Mouse (Mus musculus) intestine, postnatal 0 days (tissue): ENCODE data around the gene Acr. TPM values are rescaled to one million over a fixed set of nuclear protein-coding genes. Genes with fewer than 3 reads are reported as not detected.

Experiments
- ATAC-seq: fragments of 200-750 bp; cut with Nextera tagmentation; 2 replicates; pipeline ENCODE4 v1.8.0; 2017; ENCODE audit warnings: mild to moderate bottlenecking, moderate TSS enrichment, moderate library complexity
- H3K27ac ChIP-seq: fragments of 300-500 bp; sonication (generic); 2 replicates; pipeline ENCODE4 v1.5.1; 2014; ENCODE audit warnings: mild to moderate bottlenecking, low read depth, low read length, moderate library complexity
- H3K27me3 ChIP-seq: fragments of 300-500 bp; sonication (generic); replicated peaks from 2 replicates; pipeline ENCODE4 v1.6.1; 2014; ENCODE audit warnings: low read length, mixed read lengths; ENCODE audit not compliant: control insufficient read depth, insufficient read depth
- H3K36me3 ChIP-seq: fragments of 300-500 bp; sonication (generic); 2 replicates; pipeline ENCODE4 v1.6.1; 2014; ENCODE audit warnings: mild to moderate bottlenecking, moderate library complexity; ENCODE audit not compliant: control insufficient read depth, insufficient read depth
- H3K4me1 ChIP-seq: fragments of 300-500 bp; sonication (generic); replicated peaks from 2 replicates; pipeline ENCODE4 v1.6.1; 2014; ENCODE audit warnings: antibody characterized with exemption, low read length, mixed read lengths; ENCODE audit not compliant: control insufficient read depth, insufficient read depth
- H3K4me2 ChIP-seq: fragments of 300-500 bp; sonication (generic); replicated peaks from 2 replicates; pipeline ENCODE4 v1.6.1; 2014; ENCODE audit warnings: low read depth, mild to moderate bottlenecking, moderate library complexity
- H3K4me3 ChIP-seq: fragments of 300-500 bp; sonication (generic); 2 replicates; pipeline ENCODE4 v1.5.1; 2014; ENCODE audit warnings: low read depth, low read length
- H3K9ac ChIP-seq: fragments of 300-500 bp; sonication (generic); 2 replicates; pipeline ENCODE4 v1.6.1; 2014; ENCODE audit warnings: mild to moderate bottlenecking, low read depth, low read length
- H3K9me3 ChIP-seq: fragments of 300-500 bp; sonication (generic); 2 replicates; pipeline ENCODE4 v1.6.1; 2016; ENCODE audit warnings: mixed run types; ENCODE audit not compliant: control insufficient read depth
- CTCF ChIP-seq: sonication (generic); IDR thresholded peaks from 2 replicates; pipeline ENCODE4 v1.5.1; 2016; ENCODE audit warnings: low read depth, mild to moderate bottlenecking, control low read depth, antibody characterized with exemption, moderate library complexity
- WGBS: fragments of 180-500 bp; shearing (Covaris S2); extraction: QIAGEN DNeasy Blood & Tissue Kit; methylation state at CpG from one replicate; pipeline ENCODE4 v1.1.7; 2014; 5-methylcytosine and 5-hydroxymethylcytosine counted together
- polyA plus RNA-seq: library from polyadenylated mRNA; unstranded; fragments of >200 nt; fragmentation: Nextera tagmentation; extraction: Ambion mirVana; gene quantifications from 2 replicates; pipeline ENCODE4 v1.2.1, GENCODE M21; 2015

Gene Acr
- polyA plus RNA-seq, 1 experiment from 2014 or later, result 0.14 TPM

DNA sequence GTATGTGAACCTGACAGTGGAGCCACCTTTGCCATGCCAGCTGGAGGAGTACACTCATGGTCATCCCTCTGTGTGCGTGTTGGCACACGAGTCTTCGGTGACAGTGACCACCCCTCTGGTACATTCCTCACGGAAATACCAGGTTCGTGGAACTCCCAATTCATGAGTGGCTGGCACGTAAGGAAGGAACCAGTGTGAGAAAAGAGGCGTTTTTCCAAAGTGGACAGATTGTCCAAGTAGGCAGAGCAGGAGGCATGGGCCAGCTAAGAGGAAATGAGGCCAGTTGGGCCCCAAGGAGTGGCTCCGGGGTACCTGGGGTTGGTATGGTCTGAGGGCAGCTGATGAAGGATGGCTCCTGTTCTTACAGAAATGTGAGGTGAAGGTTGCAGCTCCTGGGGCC is 42.7 kb upstream of the Acr start:
- H3K4me2 ChIP-seq, result no peak overlapping the region
- WGBS, result 95% methylated on average over 8 of the region's 8 CpGs
- no peak for ATAC-seq
- H3K9me3 ChIP-seq, result no peaks in the 10 kb centered on the region
- peaks cover 29% of the 10 kb centered on the region for H3K27me3 ChIP-seq
- TF ChIP-seq CTCF, result no peak
- no peaks in the 10 kb centered on the region for H3K36me3 ChIP-seq
- H3K4me3 ChIP-seq, result no peak overlapping the region
- no peak overlapping the region for H3K9ac ChIP-seq
- no peak overlapping the region for H3K27ac ChIP-seq
- H3K4me1 ChIP-seq, result no peaks in the 10 kb centered on the region

DNA sequence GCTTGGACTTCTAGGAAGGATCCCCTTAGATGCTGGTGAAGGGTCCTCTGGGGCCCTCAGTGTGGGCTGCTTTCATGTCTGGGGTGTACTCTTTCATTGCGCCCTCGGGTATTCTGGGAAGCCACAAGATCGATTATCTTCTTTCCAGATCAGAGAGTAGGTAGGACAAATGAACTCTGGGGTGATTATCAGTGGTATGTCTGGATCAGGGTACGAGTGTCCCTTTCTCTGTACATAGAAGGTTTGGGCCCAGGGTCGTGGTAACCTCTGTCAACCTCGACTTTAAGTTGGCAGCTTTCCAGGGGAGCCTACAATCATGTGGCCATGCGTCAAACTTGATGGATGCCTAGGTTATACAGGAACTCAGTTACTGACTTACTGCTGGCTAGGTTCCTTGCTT is 42.2 kb upstream of the Acr start:
- no peaks in the 10 kb centered on the region for H3K4me1 ChIP-seq
- H3K27me3 ChIP-seq, result peaks cover 29% of the 10 kb centered on the region
- H3K27ac ChIP-seq, result no peak overlapping the region
- no peak for ATAC-seq
- no peak overlapping the region for H3K4me2 ChIP-seq
- H3K4me3 ChIP-seq, result no peak overlapping the region
- no peak for TF ChIP-seq CTCF
- no peaks in the 10 kb centered on the region for H3K9me3 ChIP-seq
- H3K9ac ChIP-seq, result no peak overlapping the region
- WGBS, result 68% methylated on average over 7 of the region's 7 CpGs
- H3K36me3 ChIP-seq, result no peaks in the 10 kb centered on the region

GRCm38 (mm10) chr15:89526776-89527325 is 41.3 kb upstream of the Acr start:
- no peaks in the 10 kb centered on the region for H3K4me1 ChIP-seq

GRCm38 (mm10) chr15:89527466-89527865 is 40.7 kb upstream of the Acr start:
- H3K27me3 ChIP-seq, result peaks cover 24% of the 10 kb centered on the region
- H3K27ac ChIP-seq, result no peak overlapping the region
- no peaks in the 10 kb centered on the region for H3K4me1 ChIP-seq
- no peak overlapping the region for H3K9ac ChIP-seq
- 77% methylated on average over 7 of the region's 7 CpGs for WGBS
- no peak for ATAC-seq
- no peak overlapping the region for H3K4me3 ChIP-seq
- H3K36me3 ChIP-seq, result no peaks in the 10 kb centered on the region
- no peak for TF ChIP-seq CTCF
- H3K4me2 ChIP-seq, result no peak overlapping the region
- no peaks in the 10 kb centered on the region for H3K9me3 ChIP-seq

More at GRCm38 (mm10) chr15:89526776-89527325, 41.3 kb upstream of the Acr start:
- H3K9ac ChIP-seq, result no peak overlapping the region
- no peak for ATAC-seq
- H3K4me2 ChIP-seq, result no peak overlapping the region
- 90% methylated on average over 19 of the region's 19 CpGs for WGBS
- no peak for TF ChIP-seq CTCF
- no peak overlapping the region for H3K4me3 ChIP-seq
- no peak overlapping the region for H3K27ac ChIP-seq
- peaks cover 29% of the 10 kb centered on the region for H3K27me3 ChIP-seq
- no peaks in the 10 kb centered on the region for H3K9me3 ChIP-seq
- no peaks in the 10 kb centered on the region for H3K36me3 ChIP-seq

DNA sequence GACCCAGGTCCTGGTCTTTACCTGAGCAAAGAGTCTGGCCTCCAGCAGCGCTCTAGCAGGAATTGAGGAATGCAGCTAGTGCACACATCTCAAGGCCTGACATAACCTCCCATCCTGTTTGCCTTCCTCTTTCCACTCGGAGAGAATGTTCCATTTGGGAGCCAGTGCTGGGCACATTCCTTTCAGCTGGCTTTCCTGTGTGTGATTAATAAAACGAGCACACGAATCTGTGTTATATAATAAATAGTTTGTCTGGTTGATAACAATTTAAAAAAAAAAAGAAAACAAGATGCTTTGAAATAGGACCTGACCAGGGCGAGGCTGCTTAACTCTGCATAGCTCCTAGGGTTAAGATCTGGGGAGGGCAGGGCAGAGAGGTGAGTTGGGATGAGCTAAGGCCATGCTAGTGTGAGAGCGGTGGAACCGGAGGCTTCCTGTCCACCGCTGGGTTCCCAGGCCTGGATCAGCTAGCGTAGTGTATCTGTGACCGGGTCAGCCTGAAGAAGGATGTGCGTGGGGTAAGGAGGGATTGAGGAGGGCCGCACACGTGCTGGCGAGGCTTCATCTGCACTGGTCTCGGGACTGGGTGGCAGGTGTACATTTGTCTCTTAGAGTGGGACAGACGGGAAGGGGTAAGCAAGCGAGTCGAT is 39.8 kb upstream of the Acr start:
- Histone ChIP-seq H3K27ac (no peak overlapping the region), H3K4me3 (no peak overlapping the region), H3K4me2 (no peak overlapping the region), H3K4me1 (no peaks in the 10 kb centered on the region), H3K27me3 (peaks cover 15% of the 10 kb centered on the region), H3K9me3 (no peaks in the 10 kb centered on the region), H3K36me3 (no peaks in the 10 kb centered on the region), H3K9ac (no peak overlapping the region)
- no peak for ATAC-seq
- WGBS, result 81% methylated on average over 18 of the region's 18 CpGs
- TF ChIP-seq CTCF, result no peak

DNA sequence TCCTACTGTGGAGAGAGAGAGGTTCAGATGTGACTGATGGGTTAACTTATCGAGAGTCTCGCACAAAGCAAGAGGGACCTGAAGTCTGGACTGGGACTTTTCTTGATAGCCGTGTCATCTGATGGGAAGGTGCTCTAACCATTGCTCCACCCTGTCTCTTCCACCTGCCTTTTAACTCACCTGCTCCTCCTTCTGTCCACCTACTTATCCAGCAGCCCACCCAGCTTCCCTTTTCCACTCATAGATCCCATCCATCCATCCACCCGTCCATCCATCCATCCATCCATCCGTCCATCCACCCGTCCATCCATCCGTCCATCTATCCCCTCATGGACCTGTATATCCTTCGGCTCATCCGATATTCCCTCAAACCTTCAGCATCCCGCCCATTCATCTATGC is 39.2 kb upstream of the Acr start:
- Histone ChIP-seq H3K27me3 (peaks cover 12% of the 10 kb centered on the region), H3K4me1 (no peaks in the 10 kb centered on the region), H3K4me3 (no peak overlapping the region), H3K4me2 (no peak overlapping the region), H3K36me3 (no peaks in the 10 kb centered on the region), H3K9me3 (no peaks in the 10 kb centered on the region), H3K27ac (no peak overlapping the region), H3K9ac (no peak overlapping the region)
- WGBS, result 95% methylated on average over 10 of the region's 10 CpGs
- ATAC-seq, result no peak
- no peak for TF ChIP-seq CTCF

GRCm38 (mm10) chr15:89530336-89530735 is 37.8 kb upstream of the Acr start:
- H3K9me3 ChIP-seq, result no peaks in the 10 kb centered on the region
- no peaks in the 10 kb centered on the region; the same call in 1 of the 2 replicates for H3K27me3 ChIP-seq
- H3K9ac ChIP-seq, result no peak overlapping the region
- WGBS, result 9% methylated on average over 4 of the region's 4 CpGs
- peak; percentile 88 for TF ChIP-seq CTCF
- H3K4me3 ChIP-seq, result no peak overlapping the region
- no peak overlapping the region for H3K4me2 ChIP-seq
- no peaks in the 10 kb centered on the region for H3K4me1 ChIP-seq
- H3K36me3 ChIP-seq, result no peaks in the 10 kb centered on the region
- ATAC-seq, result no peak
- H3K27ac ChIP-seq, result no peak overlapping the region
